Mouse (Mus musculus) MEL (cell line): ENCODE results near the gene Lmbrd1.

Experiments
- CTCF ChIP-seq, 3 experiments: IDR thresholded peaks in 2 of 3; conservative IDR thresholded peaks in 1 of 3; 2 replicates each; pipeline ENCODE4 v1.5.1; 2011 to 2012; ENCODE audit warnings: low read length in 3 of 3, low read depth in 2 of 3, mild to moderate bottlenecking in 2 of 3, improper control_type of control experiment in 1 of 3, inconsistent platforms in 1 of 3, mixed read lengths in 1 of 3, moderate library complexity in 1 of 3; ENCODE audit not compliant: control insufficient read depth in 1 of 3, insufficient read depth in 1 of 3, poor library complexity in 1 of 3, severe bottlenecking in 1 of 3
- EP300 ChIP-seq, 2 experiments: IDR thresholded peaks; 2 replicates each; pipeline ENCODE4 v1.6.1; 2011; ENCODE audit warnings: improper control_type of control experiment in 2 of 2, low read length in 2 of 2, low read depth in 1 of 2, mild to moderate bottlenecking in 1 of 2
- POLR2AphosphoS5 ChIP-seq: IDR thresholded peaks from 2 replicates; pipeline ENCODE4 v1.6.1; 2012; ENCODE audit warnings: low read depth, borderline replicate concordance, mild to moderate bottlenecking, inconsistent platforms, low read length, moderate library complexity, mixed read lengths
- RCOR1 ChIP-seq: IDR thresholded peaks from 2 replicates; pipeline ENCODE4 v1.6.1; 2012; ENCODE audit warnings: low read depth, mild to moderate bottlenecking, inconsistent platforms, low read length, improper control_type of control experiment

DNA sequence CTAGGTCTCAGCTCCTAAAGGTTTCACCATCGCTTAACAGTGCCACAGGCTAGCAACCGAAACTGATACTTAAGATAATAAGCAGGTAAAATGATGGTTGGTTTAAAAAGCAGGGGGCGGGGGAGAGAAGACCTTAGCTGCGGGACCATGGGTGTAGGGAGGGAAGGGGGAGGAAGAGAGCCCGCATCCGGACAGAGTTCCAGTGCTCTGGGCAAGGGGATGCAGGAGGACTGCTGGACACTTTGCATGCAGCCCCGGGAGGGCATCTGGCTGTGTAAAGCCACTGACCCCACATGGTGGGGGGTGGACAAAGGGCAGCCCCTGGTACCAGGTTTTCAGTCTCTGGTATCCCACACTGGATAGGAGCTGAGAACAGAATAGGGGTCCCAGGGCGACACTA is 88.0 kb downstream of the Lmbrd1 start:
- no peak for TF ChIP-seq RCOR1
- TF ChIP-seq CTCF (IDR thresholded peaks at IDR 0.05 in 2 of 3, conservative IDR thresholded peaks at IDR 0.05 in 1 of 3; ENCODE audit: control insufficient read depth in 1 of 3, insufficient read depth in 1 of 3, low read depth in 2 of 3, low read length in 3 of 3, poor library complexity in 1 of 3, severe bottlenecking in 1 of 3) = no peak
- no peak for TF ChIP-seq EP300 (IDR thresholded peaks at IDR 0.05; ENCODE audit: low read depth in 1 of 2, low read length in 2 of 2)
- no peak for TF ChIP-seq POLR2AphosphoS5
